Mouse (Mus musculus) heart, embryonic 13.5 days (tissue): ENCODE results near the gene Plxnc1. TPM values are rescaled to one million over a fixed set of nuclear protein-coding genes. Genes with fewer than 3 reads are reported as not detected.

Source experiments
- ATAC-seq: fragments of 200-750 bp; cut with Nextera tagmentation; 2 replicates; pipeline ENCODE4 v1.8.0; 2017; ENCODE audit warnings: moderate TSS enrichment; ENCODE audit not compliant: insufficient number of reproducible peaks, low FRiP score, low TSS enrichment; ENCODE audit errors: extremely low read depth
- H3K27ac ChIP-seq: fragments of 300-500 bp; sonication (generic); replicated peaks from 2 replicates; pipeline ENCODE4 v1.5.1; 2015; ENCODE audit warnings: moderate library complexity, mild to moderate bottlenecking, inconsistent platforms
- H3K27me3 ChIP-seq: fragments of 300-500 bp; sonication (generic); replicated peaks from 2 replicates; pipeline ENCODE4 v1.6.1; 2015; ENCODE audit warnings: mild to moderate bottlenecking, inconsistent platforms
- H3K36me3 ChIP-seq: fragments of 300-500 bp; sonication (generic); 2 replicates; pipeline ENCODE4 v1.6.1; 2015; ENCODE audit warnings: mild to moderate bottlenecking, inconsistent platforms
- H3K4me1 ChIP-seq: fragments of 300-500 bp; sonication (generic); 2 replicates; pipeline ENCODE4 v1.6.1; 2015; ENCODE audit warnings: inconsistent platforms
- H3K4me2 ChIP-seq: fragments of 300-500 bp; sonication (generic); 2 replicates; pipeline ENCODE4 v1.6.1; 2015; ENCODE audit warnings: inconsistent platforms, mild to moderate bottlenecking, moderate library complexity
- H3K4me3 ChIP-seq: fragments of 300-500 bp; sonication (generic); 2 replicates; pipeline ENCODE4 v1.5.1; 2015; ENCODE audit warnings: moderate library complexity, mild to moderate bottlenecking, inconsistent platforms
- H3K9ac ChIP-seq: fragments of 300-500 bp; sonication (generic); 2 replicates; pipeline ENCODE4 v1.6.1; 2015; ENCODE audit warnings: inconsistent platforms, mild to moderate bottlenecking, moderate library complexity
- H3K9me3 ChIP-seq: fragments of 300-500 bp; sonication (generic); 2 replicates; pipeline ENCODE4 v1.6.1; 2016; ENCODE audit warnings: inconsistent platforms
- WGBS: fragments of 180-500 bp; shearing (Covaris S2); methylation state at CpG from one replicate; pipeline ENCODE4 v1.1.7; 2015; ENCODE audit warnings: mixed read lengths; 5-methylcytosine and 5-hydroxymethylcytosine counted together
- polyA plus RNA-seq: library from polyadenylated mRNA; unstranded; fragments of >200 nt; fragmentation: Nextera tagmentation; extraction: Ambion mirVana; gene quantifications from 2 replicates; pipeline ENCODE4 v1.2.1, GENCODE M21; 2015

Plxnc1 gene
- polyA plus RNA-seq, 1 experiment from 2014 or later, result 3.1 TPM

- no peaks in the 10 kb centered on the region for H3K27me3 ChIP-seq
- 17% methylated on average over 6 of the region's 6 CpGs for WGBS
- H3K4me3 ChIP-seq, result no peak overlapping the region; the same call in 1 of the 2 replicates
- peak overlapping the region; percentile 47 for H3K4me2 ChIP-seq
- peak overlapping the region; percentile 61 for H3K9ac ChIP-seq
- peak overlapping the region; percentile 90 for H3K27ac ChIP-seq
- H3K36me3 ChIP-seq, result peaks cover 21% of the 10 kb centered on the region
- H3K9me3 ChIP-seq, result no peaks in the 10 kb centered on the region
- ATAC-seq, result peak; percentile 72
- H3K4me1 ChIP-seq, result peaks cover 56% of the 10 kb centered on the region
Observed at GRCm38 (mm10) chr10:94829407-94829806, 115.2 kb downstream of the Plxnc1 start.

GRCm38 (mm10) chr10:94828734-94829230, 115.9 kb downstream of the Plxnc1 start:
- H3K4me1 ChIP-seq, result peaks cover 62% of the 10 kb centered on the region
- 84% methylated on average over 7 of the region's 7 CpGs for WGBS

GRCm38 (mm10) chr10:94827890-94828733, 116.5 kb downstream of the Plxnc1 start:
- peaks cover 17% of the 10 kb centered on the region; the same call in 1 of the 2 replicates for H3K36me3 ChIP-seq
- WGBS, result 78% methylated on average over 14 of the region's 14 CpGs
- H3K27ac ChIP-seq, result no peak overlapping the region
- H3K4me1 ChIP-seq, result peaks cover 66% of the 10 kb centered on the region
- H3K9ac ChIP-seq, result no peak overlapping the region
- no peaks in the 10 kb centered on the region for H3K27me3 ChIP-seq
- no peak overlapping the region for H3K4me3 ChIP-seq
- no peak for ATAC-seq
- no peaks in the 10 kb centered on the region for H3K9me3 ChIP-seq
- H3K4me2 ChIP-seq, result no peak overlapping the region

More at GRCm38 (mm10) chr10:94828734-94829230, 115.9 kb downstream of the Plxnc1 start:
- Histone ChIP-seq H3K4me2 (no peak overlapping the region), H3K9ac (no peak overlapping the region), H3K27ac (no peak overlapping the region), H3K27me3 (no peaks in the 10 kb centered on the region), H3K36me3 (peaks cover 21% of the 10 kb centered on the region), H3K9me3 (no peaks in the 10 kb centered on the region), H3K4me3 (no peak overlapping the region)
- ATAC-seq, result no peak

GRCm38 (mm10) chr10:94827325-94827724, 117.3 kb downstream of the Plxnc1 start:
- peaks cover 11% of the 10 kb centered on the region; the same call in 1 of the 2 replicates for H3K36me3 ChIP-seq
- no peaks in the 10 kb centered on the region for H3K27me3 ChIP-seq
- 85% methylated on average over 10 of the region's 10 CpGs for WGBS
- H3K4me2 ChIP-seq, result no peak overlapping the region
- no peak overlapping the region for H3K27ac ChIP-seq
- H3K9ac ChIP-seq, result no peak overlapping the region
- H3K9me3 ChIP-seq, result no peaks in the 10 kb centered on the region
- no peak for ATAC-seq
- peaks cover 66% of the 10 kb centered on the region for H3K4me1 ChIP-seq
- H3K4me3 ChIP-seq, result no peak overlapping the region

- H3K27ac ChIP-seq, result no peak overlapping the region
Observed at GRCm38 (mm10) chr10:94826436-94826835, 118.2 kb downstream of the Plxnc1 start.

GRCm38 (mm10) chr10:94825951-94826350, 118.7 kb downstream of the Plxnc1 start:
- Histone ChIP-seq H3K27me3 (no peaks in the 10 kb centered on the region), H3K4me3 (no peak overlapping the region), H3K4me2 (no peak overlapping the region), H3K36me3 (peaks cover 11% of the 10 kb centered on the region; the same call in 1 of the 2 replicates), H3K27ac (no peak overlapping the region), H3K9ac (no peak overlapping the region), H3K9me3 (no peaks in the 10 kb centered on the region), H3K4me1 (peaks cover 60% of the 10 kb centered on the region)
- no peak for ATAC-seq
- 82% methylated on average over 2 of the region's 2 CpGs for whole genome bisulfite sequencing

More at GRCm38 (mm10) chr10:94826436-94826835, 118.2 kb downstream of the Plxnc1 start:
- H3K36me3 ChIP-seq, result peaks cover 11% of the 10 kb centered on the region; the same call in 1 of the 2 replicates
- no peak for ATAC-seq
- H3K27me3 ChIP-seq, result no peaks in the 10 kb centered on the region
- 73% methylated on average over 12 of the region's 12 CpGs for WGBS
- H3K4me3 ChIP-seq, result no peak overlapping the region
- H3K9ac ChIP-seq, result no peak overlapping the region
- no peak overlapping the region for H3K4me2 ChIP-seq
- peaks cover 65% of the 10 kb centered on the region for H3K4me1 ChIP-seq
- H3K9me3 ChIP-seq, result no peaks in the 10 kb centered on the region

- peaks cover 11% of the 10 kb centered on the region; the same call in 1 of the 2 replicates for H3K36me3 ChIP-seq
- no peak overlapping the region for H3K9ac ChIP-seq
- ATAC-seq, result no peak
- peak overlapping the region; percentile 60 for H3K27ac ChIP-seq
- no peaks in the 10 kb centered on the region for H3K9me3 ChIP-seq
- no peaks in the 10 kb centered on the region for H3K27me3 ChIP-seq
- no peak overlapping the region for H3K4me2 ChIP-seq
- 62% methylated on average over 11 of the region's 11 CpGs for WGBS
- no peak overlapping the region for H3K4me3 ChIP-seq
- H3K4me1 ChIP-seq, result peaks cover 48% of the 10 kb centered on the region
Observed at GRCm38 (mm10) chr10:94823971-94824760, 120.5 kb downstream of the Plxnc1 start.

GRCm38 (mm10) chr10:94818781-94819665, 125.6 kb downstream of the Plxnc1 start:
- H3K4me3 ChIP-seq, result no peak overlapping the region; the same call in 1 of the 2 replicates

GRCm38 (mm10) chr10:94818127-94818526, 126.5 kb downstream of the Plxnc1 start:
- ATAC-seq, result no peak
- Histone ChIP-seq H3K4me2 (no peak overlapping the region), H3K4me1 (peaks cover 13% of the 10 kb centered on the region), H3K36me3 (no peaks in the 10 kb centered on the region), H3K9me3 (no peaks in the 10 kb centered on the region), H3K9ac (no peak overlapping the region), H3K4me3 (no peak overlapping the region), H3K27me3 (no peaks in the 10 kb centered on the region), H3K27ac (no peak overlapping the region)
- WGBS, result 82% methylated on average over 3 of the region's 3 CpGs

More at GRCm38 (mm10) chr10:94818781-94819665, 125.6 kb downstream of the Plxnc1 start:
- H3K4me2 ChIP-seq, result peak overlapping the region; percentile 54
- H3K27ac ChIP-seq, result no peak overlapping the region
- 49% methylated on average over 17 of the region's 17 CpGs for WGBS
- no peaks in the 10 kb centered on the region for H3K36me3 ChIP-seq
- H3K9ac ChIP-seq, result no peak overlapping the region
- peaks cover 20% of the 10 kb centered on the region for H3K4me1 ChIP-seq
- H3K27me3 ChIP-seq, result no peaks in the 10 kb centered on the region
- no peak for ATAC-seq
- H3K9me3 ChIP-seq, result no peaks in the 10 kb centered on the region

- no peak overlapping the region for H3K4me3 ChIP-seq
- ATAC-seq, result no peak
- peaks cover 4% of the 10 kb centered on the region; the same call in 1 of the 2 replicates for H3K4me1 ChIP-seq
- 70% methylated on average over 17 of the region's 17 CpGs for WGBS
- no peaks in the 10 kb centered on the region for H3K36me3 ChIP-seq
- no peaks in the 10 kb centered on the region for H3K9me3 ChIP-seq
- H3K9ac ChIP-seq, result no peak overlapping the region
- no peak overlapping the region for H3K27ac ChIP-seq
- H3K27me3 ChIP-seq, result no peaks in the 10 kb centered on the region
- no peak overlapping the region for H3K4me2 ChIP-seq
Observed at GRCm38 (mm10) chr10:94811907-94812851, 132.5 kb downstream of the Plxnc1 start.
